Mouse (Mus musculus) hematopoietic multipotent progenitor cell, adult 10-12 weeks (in vitro differentiated cells): ENCODE measurements around the gene Olfr772. TPM values are rescaled to one million over a fixed set of nuclear protein-coding genes. Genes with fewer than 3 reads are reported as not detected.

Experiments
- polyA plus RNA-seq: library from polyadenylated mRNA; stranded (reverse); fragments of >175 nt; gene quantifications from 2 replicates; pipeline ENCODE4 v1.2.3, GENCODE M21; 2012; ENCODE audit warnings: low replicate concordance

Gene Olfr772
- not detected in 2 replicates for polyA plus RNA-seq

GRCm38 (mm10) chr10:129177821-129178220 is at the start of gene Olfr772:
Gene Olfr772, minus strand, starts transcription at chr10:129177921.

GRCm38 (mm10) chr10:129187319-129187718 is 9.6 kb upstream of the Olfr772 start, which contains the start of gene Olfr773:
Gene Olfr773, minus strand, starts transcription at chr10:129187419.

GRCm38 (mm10) chr10:129164651-129165050 is 13.1 kb downstream of the Olfr772 start, which contains the start of gene Olfr771:
Gene Olfr771, minus strand, starts transcription at chr10:129164751.

GRCm38 (mm10) chr10:129138898-129139297 is 38.8 kb downstream of the Olfr772 start, which contains the start of gene Olfr770:
Gene Olfr770, minus strand, starts transcription at chr10:129138998.

Other genes starting within 250 kb of the Olfr772 start
- gene Itga7, start 244.1 kb downstream of the Olfr772 start, polyA plus RNA-seq, result 2.5 and 5.2 TPM in 2 replicates
- not detected in 2 replicates for gene Mettl7b, start 216.9 kb downstream of the Olfr772 start, polyA plus RNA-seq
- not detected in 2 replicates for gene Olfr9, start 188.5 kb downstream of the Olfr772 start, polyA plus RNA-seq
- gene Olfr763, start 167.1 kb downstream of the Olfr772 start, polyA plus RNA-seq, result not detected in 2 replicates
- gene Olfr764-ps1, start 138.0 kb downstream of the Olfr772 start, polyA plus RNA-seq, result not detected in 2 replicates
- gene Olfr765, start 127.9 kb downstream of the Olfr772 start, polyA plus RNA-seq, result not detected in 2 replicates
- not detected in 2 replicates for gene Olfr766-ps1, start 108.9 kb downstream of the Olfr772 start, polyA plus RNA-seq
- not detected in 2 replicates for gene Olfr767, start 95.0 kb downstream of the Olfr772 start, polyA plus RNA-seq
- not detected in 2 replicates for gene Olfr768, start 78.5 kb downstream of the Olfr772 start, polyA plus RNA-seq
- not detected in 2 replicates for gene Olfr769, start 60.1 kb downstream of the Olfr772 start, polyA plus RNA-seq
- not detected in 2 replicates for gene Olfr770, start 38.9 kb downstream of the Olfr772 start, polyA plus RNA-seq
- not detected in 2 replicates for gene Olfr771, start 13.2 kb downstream of the Olfr772 start, polyA plus RNA-seq
- not detected in 2 replicates for gene Olfr773, start 9.5 kb upstream of the Olfr772 start, polyA plus RNA-seq
- gene Olfr774, start 58.3 kb upstream of the Olfr772 start, polyA plus RNA-seq, result not detected in 2 replicates
- gene Olfr775, start 70.5 kb upstream of the Olfr772 start, polyA plus RNA-seq, result not detected in 2 replicates
- gene Olfr776, start 81.2 kb upstream of the Olfr772 start, polyA plus RNA-seq, result not detected in 2 replicates
- gene Olfr777, start 93.6 kb upstream of the Olfr772 start, polyA plus RNA-seq, result not detected in 2 replicates
- not detected in 2 replicates for gene Olfr780, start 140.2 kb upstream of the Olfr772 start, polyA plus RNA-seq
- gene Olfr781, start 150.9 kb upstream of the Olfr772 start, polyA plus RNA-seq, result not detected in 2 replicates
- gene Olfr782, start 170.9 kb upstream of the Olfr772 start, polyA plus RNA-seq, result not detected in 2 replicates
- gene Olfr784, start 206.2 kb upstream of the Olfr772 start, polyA plus RNA-seq, result not detected in 2 replicates
- gene Olfr785, start 227.5 kb upstream of the Olfr772 start, polyA plus RNA-seq, result not detected in 2 replicates
- gene Olfr786, start 249.4 kb upstream of the Olfr772 start, polyA plus RNA-seq, result not detected in 2 replicates